Comparison of ENCODE assay signal across 15 mouse cellular contexts in genomic region chr11:63238655-63239054, GRCm38 (mm10).
"Had no signal": no experiment of that assay in that cellular context is flagged by ENCODE, and none has a peak within 500 bp of the region (broad histone marks: within the 10 kb centered on the region; RNA-seq: fewer than 3 reads in every experiment).

No protein-coding gene starts in this region.

- DNase-seq: liver, postnatal 0 days; lung, adult 2 months; right cerebral cortex, postnatal 14 days; thymus, adult 2 months; thymus, postnatal 25 days; thymus, postnatal 4 days had no signal

- H3K9ac ChIP-seq: liver, embryonic 15.5 days; liver, postnatal 0 days; midbrain, embryonic 13.5 days; midbrain, embryonic 15.5 days; neural tube, embryonic 12.5 days; stomach, embryonic 15.5 days had no signal

- H3K27me3 ChIP-seq: liver, embryonic 15.5 days; megakaryocyte, embryonic 14.5 days; midbrain, embryonic 15.5 days; neural tube, embryonic 12.5 days; stomach, embryonic 15.5 days had no signal

- ATAC-seq: liver, postnatal 0 days; midbrain, embryonic 13.5 days; midbrain, embryonic 15.5 days had no signal

- H3K36me3 ChIP-seq: liver, embryonic 15.5 days; midbrain, embryonic 13.5 days; midbrain, embryonic 15.5 days; neural tube, embryonic 12.5 days; stomach, embryonic 15.5 days had no signal

- H3K9me3 ChIP-seq: liver, embryonic 15.5 days; midbrain, embryonic 13.5 days; midbrain, embryonic 15.5 days; neural tube, embryonic 12.5 days; stomach, embryonic 15.5 days had no signal

- H3K27ac ChIP-seq: liver, embryonic 15.5 days; macrophage; midbrain, embryonic 13.5 days; midbrain, embryonic 15.5 days; neural tube, embryonic 12.5 days; stomach, embryonic 15.5 days; stomach, postnatal 0 days had no signal

- H3K4me1 ChIP-seq: liver, embryonic 15.5 days; megakaryocyte, embryonic 14.5 days; midbrain, embryonic 13.5 days; midbrain, embryonic 15.5 days; neural tube, embryonic 12.5 days; stomach, embryonic 15.5 days had no signal

- H3K4me2 ChIP-seq: liver, embryonic 15.5 days; midbrain, embryonic 11.5 days; midbrain, embryonic 13.5 days; midbrain, embryonic 15.5 days; neural tube, embryonic 12.5 days; stomach, embryonic 15.5 days had no signal

- H3K4me3 ChIP-seq: liver, embryonic 15.5 days; midbrain, embryonic 13.5 days; midbrain, embryonic 15.5 days; neural tube, embryonic 12.5 days; stomach, embryonic 15.5 days had no signal
